Mouse (Mus musculus) layer of hippocampus, adult 18-20 months (tissue): ENCODE measurements around the gene Dusp14. TPM values are rescaled to one million over a fixed set of nuclear protein-coding genes. Genes with fewer than 3 reads are reported as not detected.

ENCODE experiments used
- DNase-seq, 2 experiments: peaks; one replicate each; pipeline ENCODE4 v3.0.0; 2022; ENCODE audit warnings: low spot score in 2 of 2
- total RNA-seq, 2 experiments: library from RNA; stranded (reverse); gene quantifications; 2 replicates each; pipeline ENCODE4 v1.2.3; 2021

Dusp14 gene
- total RNA-seq, 2 experiments from 2014 or later = 33.5 to 35.0 TPM

- DNase-seq = no peak
These were observed 41.8 kb downstream of the Dusp14 start for GRCm38 (mm10) chr11:84027231-84027630.

GRCm38 (mm10) chr11:84016810-84017508, 52.1 kb downstream of the Dusp14 start:
- DNase-seq = no peak

GRCm38 (mm10) chr11:84016147-84016809, 52.8 kb downstream of the Dusp14 start:
- no peak for DNase-seq

GRCm38 (mm10) chr11:84013105-84013504, 56.0 kb downstream of the Dusp14 start:
- DNase-seq = peak; percentile 21 to 53

- no peak for DNase-seq
These were observed 57.5 kb downstream of the Dusp14 start for GRCm38 (mm10) chr11:84011576-84011975.

- DNase-seq = peak in 1 of 2 experiments; percentile 54
These were observed 58.0 kb downstream of the Dusp14 start for GRCm38 (mm10) chr11:84011050-84011449.

- no peak for DNase-seq
These were observed 58.6 kb downstream of the Dusp14 start for GRCm38 (mm10) chr11:84010411-84010810.

GRCm38 (mm10) chr11:84009001-84009400, 60.1 kb downstream of the Dusp14 start:
- no peak for DNase-seq

GRCm38 (mm10) chr11:84003986-84004385, 65.1 kb downstream of the Dusp14 start:
- DNase-seq = peak; percentile 22 to 42

GRCm38 (mm10) chr11:84001257-84001656, 67.8 kb downstream of the Dusp14 start:
- no peak for DNase-seq

GRCm38 (mm10) chr11:83999411-83999915, 69.6 kb downstream of the Dusp14 start:
- DNase-seq = no peak

GRCm38 (mm10) chr11:83998993-83999392, 70.1 kb downstream of the Dusp14 start:
- DNase-seq = no peak

Other genes starting within 250 kb of the Dusp14 start
- gene Hnf1b, start 219.2 kb downstream of the Dusp14 start, total RNA-seq = under 1 TPM; 0.27 to 0.43 TPM
- 10 to 100 TPM; 13.1 to 16.4 TPM for gene Ddx52, start 127.2 kb downstream of the Dusp14 start, total RNA-seq
- 10 to 100 TPM; 66.6 to 70.6 TPM for gene Synrg, start 104.8 kb downstream of the Dusp14 start, total RNA-seq
- gene Tada2a, start 60.3 kb upstream of the Dusp14 start, total RNA-seq = 10 to 100 TPM; 30.4 to 30.8 TPM
- 10 to 100 TPM; 68.3 to 70.7 TPM for gene Acaca, start 60.4 kb upstream of the Dusp14 start, total RNA-seq
- gene Gm11437, start 98.2 kb upstream of the Dusp14 start, total RNA-seq = not detected